Mouse (Mus musculus) olfactory bulb, adult 2 months (tissue): ENCODE data around the gene Ivl.

Experiments used
- CTCF ChIP-seq: fragments of 200-500 bp; IDR thresholded peaks from 2 replicates; pipeline ENCODE4 v1.5.1; 2012; ENCODE audit warnings: low read depth, mild to moderate bottlenecking, low read length, moderate library complexity; ENCODE audit not compliant: insufficient read depth
- POLR2A ChIP-seq: fragments of 200-500 bp; IDR thresholded peaks from 2 replicates; pipeline ENCODE4 v1.6.1; 2012; ENCODE audit warnings: mild to moderate bottlenecking, low read depth, low read length, moderate library complexity; ENCODE audit not compliant: insufficient read depth

DNA sequence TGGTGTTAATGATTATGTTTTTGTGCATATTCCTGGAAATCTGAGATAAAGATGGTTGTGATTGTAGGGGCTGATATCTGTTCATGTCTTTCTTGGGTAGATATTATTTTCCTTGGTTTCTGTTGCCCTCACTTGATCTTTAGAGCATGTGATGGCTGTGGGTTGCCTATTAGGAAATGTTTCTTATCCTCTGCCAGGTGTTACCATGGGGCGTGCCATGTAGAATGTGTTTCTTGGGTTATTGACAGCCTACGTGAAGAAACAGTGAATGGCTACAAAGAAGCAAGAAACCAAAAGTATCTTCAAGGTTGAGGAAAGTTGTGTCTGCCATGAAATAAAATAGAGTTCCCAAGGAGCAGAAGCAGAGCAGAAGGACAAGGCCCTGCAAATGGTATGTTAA lies 24.9 kb upstream of the Ivl start:
- TF ChIP-seq CTCF, result no peak
- TF ChIP-seq POLR2A, result no peak
